Mouse (Mus musculus) left cerebral cortex, postnatal 4 days (tissue): ENCODE data around the gene Pxmp2. TPM values are rescaled to one million over a fixed set of nuclear protein-coding genes. Genes with fewer than 3 reads are reported as not detected.

Experiments used
- DNase-seq: peaks from one replicate; pipeline ENCODE4 v3.0.0-alpha.2; 2022
- intact Hi-C: fragments of 180-260 bp; cut with DNase I; formaldehyde crosslinking; loops from one replicate; pipeline ENCODE4 v1.15.1; 2025
- total RNA-seq, 2 experiments: library from RNA; stranded (reverse); gene quantifications; 2 replicates each; pipeline ENCODE4 v1.2.3; 2021

Pxmp2 gene
- total RNA-seq, result 1 to 10 TPM; 5.9 to 7.0 TPM

- intact Hi-C loops, result no loop called here
- DNase-seq, result peak; percentile 93
Measured at GRCm38 (mm10) chr5:110285770-110286445, at the start of gene Pxmp2, which contains the start of gene Pole. Gene Pxmp2 (minus strand): TSS chr5:110286186. Gene Pole (plus strand): TSS chr5:110286306.

DNA sequence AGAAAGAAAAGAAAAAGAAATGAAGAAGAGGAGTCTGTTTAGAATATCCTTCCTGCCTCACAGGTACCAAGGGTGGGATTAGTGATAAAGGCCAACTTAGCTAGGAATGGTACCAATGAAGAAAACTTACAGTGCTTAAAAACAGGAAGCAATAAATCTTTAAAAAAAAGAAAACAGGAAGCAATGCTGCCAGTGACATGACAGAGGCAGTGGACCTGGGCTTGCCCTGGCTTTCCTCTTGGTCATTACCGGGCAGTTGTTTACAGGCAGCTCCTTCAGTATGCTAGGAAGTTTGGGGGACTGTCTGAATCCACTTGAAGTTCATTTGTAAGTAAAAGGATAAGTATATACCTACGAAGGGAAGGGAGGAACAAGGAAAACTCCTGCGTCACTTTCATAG, 44.5 kb upstream of the Pxmp2 start:
- DNase-seq, result no peak
- intact Hi-C loops, result no loop called here

DNA sequence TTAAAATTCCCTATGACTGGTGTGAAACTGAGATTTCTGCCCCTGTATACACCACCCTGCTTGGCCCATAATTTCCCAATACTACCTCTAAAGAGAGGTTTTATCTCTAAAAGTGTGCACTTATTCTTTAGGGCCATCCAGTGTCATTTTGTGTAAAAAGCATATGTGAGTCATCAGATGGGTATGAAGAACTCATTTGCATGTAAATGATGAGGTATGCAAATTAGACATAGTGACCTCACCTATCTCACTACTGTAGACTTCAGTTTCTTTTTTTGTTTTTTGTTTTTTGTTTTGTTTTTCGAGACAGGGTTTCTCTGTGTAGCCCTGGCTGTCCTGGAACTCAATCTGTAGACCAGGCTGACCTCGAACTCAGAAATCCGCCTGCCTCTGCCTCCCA, 27.1 kb upstream of the Pxmp2 start:
- intact Hi-C loops, result no loop called here
- no peak for DNase-seq

DNA sequence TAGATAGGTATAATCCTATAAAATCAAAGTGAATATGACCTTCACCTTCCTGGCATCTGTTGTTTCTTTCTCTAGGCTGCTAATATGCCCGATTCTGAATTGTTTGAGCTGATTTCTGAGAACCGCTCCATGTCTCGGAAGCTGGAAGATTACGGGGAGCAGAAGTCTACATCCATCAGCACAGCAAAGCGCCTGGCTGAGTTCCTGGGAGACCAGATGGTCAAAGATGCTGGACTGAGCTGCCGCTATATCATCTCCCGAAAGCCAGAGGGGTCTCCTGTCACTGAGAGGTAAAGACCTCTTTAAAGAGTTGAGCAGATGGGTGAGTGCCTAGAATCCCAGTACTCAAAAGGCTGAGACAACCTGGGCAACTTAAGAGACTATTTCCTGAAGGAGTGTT, 22.9 kb upstream of the Pxmp2 start:
- intact Hi-C loops, result no loop called here
- peak; percentile 31 for DNase-seq

- no peak for DNase-seq
- intact Hi-C loops, result no loop called here
Measured at GRCm38 (mm10) chr5:110300591-110300990, 14.6 kb upstream of the Pxmp2 start.

- no peak for DNase-seq
- intact Hi-C loops, result no loop called here
Measured at GRCm38 (mm10) chr5:110296637-110297036, 10.7 kb upstream of the Pxmp2 start.

GRCm38 (mm10) chr5:110291649-110292048, 5.7 kb upstream of the Pxmp2 start:
- intact Hi-C loops, result no loop called here

DNA sequence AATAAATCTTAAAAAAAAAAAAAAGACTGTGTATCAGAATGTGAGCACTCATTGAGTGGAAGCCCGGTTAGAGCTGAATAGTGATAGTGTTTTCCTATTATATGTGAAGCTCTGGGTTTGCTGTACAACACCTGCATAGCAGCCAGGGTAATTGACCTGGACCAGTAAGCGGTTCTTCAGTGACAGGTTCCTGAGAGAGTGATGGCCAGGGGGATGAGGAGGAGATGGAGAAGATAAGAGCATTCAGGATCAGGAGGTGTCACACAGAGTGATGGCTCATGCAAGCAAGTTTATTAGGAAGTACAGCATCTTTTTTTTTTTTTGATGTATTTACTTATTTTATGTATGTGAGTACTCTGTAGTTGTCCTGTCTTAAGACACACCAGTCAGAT, 1.1 kb upstream of the Pxmp2 start:
- no peak for DNase-seq
- intact Hi-C loops, result no loop called here

More at GRCm38 (mm10) chr5:110291649-110292048, 5.7 kb upstream of the Pxmp2 start:
- DNase-seq, result no peak

- DNase-seq, result no peak
- intact Hi-C loops, result no loop called here
Measured at GRCm38 (mm10) chr5:110286446-110287083, 579 bp upstream of the Pxmp2 start.

- intact Hi-C loops, result no loop called here
- no peak for DNase-seq
Measured at GRCm38 (mm10) chr5:110285156-110285555, 830 bp downstream of the Pxmp2 start.

DNA sequence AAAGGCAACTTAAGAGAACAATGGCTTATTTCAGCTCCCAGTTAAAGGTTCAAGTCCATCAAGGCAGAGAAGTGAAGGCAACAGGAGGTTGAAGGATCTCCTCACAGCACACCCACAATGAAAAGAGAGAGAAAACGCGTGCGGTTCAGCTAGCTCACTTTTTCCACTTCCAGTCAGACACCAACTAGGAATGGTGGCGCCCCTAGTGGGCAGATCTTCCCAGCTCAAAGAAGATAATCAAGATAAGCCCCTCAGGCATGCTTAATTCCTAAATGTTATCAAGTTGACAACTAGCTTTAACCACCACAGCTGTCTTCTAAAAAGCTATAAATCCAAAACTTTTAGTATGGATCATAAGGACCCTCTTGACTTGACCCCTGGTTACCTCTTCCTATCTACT, 1.4 kb downstream of the Pxmp2 start:
- intact Hi-C loops, result no loop called here
- DNase-seq, result peak; percentile 70

DNA sequence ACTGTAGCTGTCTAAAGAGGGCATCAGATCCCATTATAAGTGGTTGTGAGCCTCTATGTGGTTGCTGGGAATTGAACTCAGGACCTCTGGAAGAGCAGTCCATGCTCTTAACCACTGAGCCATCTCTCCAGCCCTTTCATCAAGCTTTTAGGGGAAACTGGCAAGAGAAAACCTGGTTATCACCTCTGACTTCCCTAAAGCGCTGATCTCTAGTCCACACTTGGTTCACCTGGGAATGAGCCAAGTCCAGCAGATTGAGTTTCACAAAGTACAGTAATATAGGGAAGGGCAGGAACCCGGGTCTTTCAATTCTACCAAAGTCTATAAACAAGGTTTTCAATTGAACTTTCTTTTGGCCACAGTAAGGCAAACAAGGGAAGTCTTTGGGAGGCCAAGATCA, 4.0 kb downstream of the Pxmp2 start:
- no peak for DNase-seq
- intact Hi-C loops, result no loop called here

DNA sequence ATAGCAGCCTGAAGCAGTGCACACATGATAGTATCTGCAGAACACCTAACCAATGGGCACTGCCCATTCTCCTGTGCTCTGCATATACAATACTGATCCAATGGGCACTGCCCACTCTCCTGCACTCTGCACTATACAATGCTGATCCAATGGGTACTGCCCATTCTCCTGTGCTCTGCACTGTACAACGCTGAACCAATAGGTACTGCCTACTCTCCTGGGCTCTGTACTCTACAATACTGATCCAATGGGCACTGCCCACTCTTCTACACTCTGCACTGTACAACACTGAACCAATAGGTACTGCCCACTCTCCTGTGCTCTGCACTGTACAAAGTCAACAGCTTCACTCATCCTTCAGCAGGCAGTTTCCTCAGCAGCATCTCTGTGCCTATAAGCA, 9.1 kb downstream of the Pxmp2 start:
- intact Hi-C loops, result no loop called here
- DNase-seq, result no peak

DNA sequence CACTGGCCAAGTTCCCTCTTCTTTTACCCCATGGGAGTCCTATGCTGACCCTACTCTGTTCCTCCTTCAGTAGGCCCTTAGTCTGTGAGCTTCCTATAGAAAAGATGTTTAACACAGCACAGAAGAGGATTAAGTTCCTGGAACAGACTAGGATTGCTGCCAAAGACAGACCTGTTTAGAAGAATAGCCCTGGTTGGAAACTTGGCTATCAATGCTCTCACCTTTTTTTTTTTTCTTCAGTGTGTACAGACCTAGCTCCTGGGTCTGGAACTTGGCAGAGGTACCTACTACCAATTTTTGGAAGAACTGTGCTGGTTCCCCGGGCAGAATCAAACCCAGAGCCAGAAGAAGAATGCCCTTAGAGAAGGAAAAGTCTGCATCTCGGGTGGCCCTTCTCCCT, 9.6 kb downstream of the Pxmp2 start:
- no peak for DNase-seq
- intact Hi-C loops, result no loop called here

GRCm38 (mm10) chr5:110274846-110275245, 11.1 kb downstream of the Pxmp2 start:
- DNase-seq, result no peak
- intact Hi-C loops, result no loop called here

DNA sequence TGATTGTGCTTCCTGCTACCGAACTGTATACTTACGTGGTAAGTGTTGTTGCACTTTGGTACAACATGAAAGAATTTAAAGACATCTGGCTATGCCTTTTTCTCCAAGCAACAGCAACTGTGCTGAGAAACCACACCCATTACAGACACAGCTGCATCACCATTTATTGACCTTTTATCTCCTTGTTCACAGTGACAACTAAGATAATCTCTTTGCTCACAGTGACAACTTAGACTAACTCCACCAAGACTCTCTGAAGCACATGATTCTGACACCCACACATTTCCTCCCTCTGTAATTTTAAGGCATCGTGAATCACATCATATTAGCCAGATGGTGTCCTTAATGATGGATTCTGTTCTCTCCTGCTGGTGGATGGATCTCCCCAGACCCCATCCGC, 11.8 kb downstream of the Pxmp2 start:
- no peak for DNase-seq
- intact Hi-C loops, result no loop called here

- intact Hi-C loops, result no loop called here
- DNase-seq, result no peak
Measured at GRCm38 (mm10) chr5:110270242-110270641, 15.7 kb downstream of the Pxmp2 start.

- DNase-seq, result peak; percentile 97
- intact Hi-C loops, result no loop called here
Measured at GRCm38 (mm10) chr5:110269141-110270101, 16.6 kb downstream of the Pxmp2 start, which contains the start of gene Pgam5. Gene Pgam5 (minus strand): TSS chr5:110269913.

GRCm38 (mm10) chr5:110266941-110267340, 19.0 kb downstream of the Pxmp2 start:
- no peak for DNase-seq
- intact Hi-C loops, result no loop called here

GRCm38 (mm10) chr5:110244091-110244490, 41.9 kb downstream of the Pxmp2 start:
- DNase-seq, result no peak
- intact Hi-C loops, result no loop called here

DNA sequence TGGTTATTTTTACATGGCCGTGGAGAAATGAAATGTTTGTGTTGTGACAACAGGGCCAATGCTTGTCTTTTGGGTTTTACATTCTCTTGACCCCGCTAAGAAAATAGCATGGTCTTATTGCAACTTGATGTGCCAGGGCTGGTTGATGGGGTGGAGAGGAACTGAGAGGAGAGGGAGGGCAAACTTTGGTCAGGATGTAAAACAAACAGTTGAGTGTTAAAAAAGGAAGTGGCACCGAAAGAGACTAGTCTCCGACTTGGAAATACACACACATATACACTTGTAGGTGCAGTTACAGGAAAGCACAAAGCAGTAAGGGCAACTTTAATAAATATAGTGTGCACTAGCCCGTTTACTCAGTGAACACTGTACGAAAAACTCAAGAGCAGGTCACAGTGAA, 53.6 kb downstream of the Pxmp2 start:
- intact Hi-C loops, result no loop called here
- no peak for DNase-seq
